Mouse (Mus musculus) erythroblast, adult 5-6 weeks (primary cell): ENCODE measurements around the gene Arhgap21. TPM values are rescaled to one million over a fixed set of nuclear protein-coding genes. Genes with fewer than 3 reads are reported as not detected.
"Not testable (repeated sequence)": the region's sequence is repeated elsewhere in the genome, so short reads cannot be mapped to it uniquely, and the experiment has no call there.

Experiments used
- ATAC-seq: replicated peaks from 2 replicates; pipeline ENCODE4 v1.8.0; 2016; ENCODE audit warnings: moderate number of reproducible peaks, mild to moderate bottlenecking, moderate TSS enrichment, inconsistent platforms; ENCODE audit not compliant: poor library complexity, low FRiP score, severe bottlenecking
- total RNA-seq, 2 experiments: library from RNA; stranded (forward) in 1 of 2; stranded (reverse) in 1 of 2; fragments of 150-400 nt in 1 of 2; fragments of 200-764, 138-1000 nt in 1 of 2; gene quantifications; 2 replicates each; pipeline versions ENCODE4 v1.2.3 to v1.2.4; 2015 to 2017; ENCODE audit warnings: low replicate concordance in 2 of 2

Gene Arhgap21
- total RNA-seq, 2 experiments from 2014 or later = 16.7 to 50.3 TPM

DNA sequence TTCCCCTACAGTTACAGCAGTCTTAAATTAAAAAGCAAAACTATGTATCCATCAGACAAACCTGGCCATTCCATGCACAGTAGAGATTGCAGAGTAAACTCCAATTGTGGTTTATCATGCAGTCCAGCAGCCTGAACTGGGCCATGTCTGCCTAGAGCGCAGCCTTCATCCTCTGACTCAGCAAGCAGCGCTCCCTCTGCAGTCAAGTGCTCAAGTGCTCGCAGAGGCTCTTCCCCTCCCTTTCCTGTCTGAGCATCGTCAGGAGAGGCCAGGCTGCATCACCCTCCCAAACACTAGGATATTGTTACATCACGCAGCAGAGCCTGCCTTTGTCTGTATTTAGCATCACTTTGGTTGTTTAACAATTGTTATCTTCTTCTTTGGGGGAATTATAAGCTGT, 25.5 kb downstream of the Arhgap21 start:
- ATAC-seq = peak; percentile 85

DNA sequence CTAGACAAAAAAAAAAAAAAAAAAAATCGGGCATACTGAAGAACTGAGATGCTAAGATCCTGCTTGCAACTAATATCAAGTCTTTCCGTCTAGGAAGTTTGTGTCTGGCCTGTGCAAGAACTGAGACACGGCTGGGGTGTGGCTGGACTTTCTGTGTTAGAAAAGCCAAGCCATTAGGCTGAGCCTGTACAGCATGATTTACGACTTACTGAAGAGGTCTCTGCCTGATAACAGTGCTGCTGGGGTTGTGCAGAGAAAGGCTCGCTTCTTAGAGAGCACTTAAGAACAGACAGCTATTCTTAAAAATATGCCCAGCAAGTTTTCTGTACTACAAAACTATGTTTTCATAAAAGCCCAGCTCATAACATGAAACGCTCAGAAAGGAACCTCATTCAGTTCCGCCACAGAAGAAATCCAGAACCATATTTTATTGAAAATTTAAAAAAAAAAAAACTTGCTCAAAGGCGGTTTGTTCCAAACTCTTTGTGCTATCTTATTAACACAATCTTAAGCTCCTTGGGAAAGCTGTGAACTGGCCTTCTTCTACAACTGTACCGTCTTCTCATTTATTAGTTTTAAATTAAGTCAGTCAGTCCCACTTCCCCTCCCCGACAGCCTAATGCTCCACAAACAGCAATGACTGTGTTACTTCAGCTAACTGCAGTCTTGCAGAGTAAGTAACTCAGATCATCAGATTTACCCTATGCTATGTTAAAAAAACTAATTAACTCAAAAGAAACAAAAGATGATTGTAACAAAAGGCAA, 26.1 kb downstream of the Arhgap21 start:
- no peak for ATAC-seq

DNA sequence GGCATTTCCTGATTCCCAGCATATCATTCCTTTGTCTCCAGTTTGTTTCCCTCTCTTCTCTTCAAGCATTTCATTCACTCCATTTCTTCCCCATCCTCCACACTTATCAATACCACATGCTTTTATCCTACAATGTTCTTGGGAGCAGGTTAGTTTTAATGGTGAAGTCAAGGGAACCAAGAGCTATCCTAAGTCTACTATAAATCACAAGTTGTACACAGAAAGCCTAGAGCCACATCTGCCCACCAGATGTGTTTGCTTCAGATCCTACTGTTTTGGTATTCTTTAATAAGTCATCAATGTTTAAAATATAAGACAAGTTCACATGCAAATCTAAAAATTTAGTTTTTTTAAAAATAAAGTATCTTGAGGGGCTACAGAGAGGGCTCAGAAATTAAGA, 27.6 kb downstream of the Arhgap21 start:
- ATAC-seq = no peak

DNA sequence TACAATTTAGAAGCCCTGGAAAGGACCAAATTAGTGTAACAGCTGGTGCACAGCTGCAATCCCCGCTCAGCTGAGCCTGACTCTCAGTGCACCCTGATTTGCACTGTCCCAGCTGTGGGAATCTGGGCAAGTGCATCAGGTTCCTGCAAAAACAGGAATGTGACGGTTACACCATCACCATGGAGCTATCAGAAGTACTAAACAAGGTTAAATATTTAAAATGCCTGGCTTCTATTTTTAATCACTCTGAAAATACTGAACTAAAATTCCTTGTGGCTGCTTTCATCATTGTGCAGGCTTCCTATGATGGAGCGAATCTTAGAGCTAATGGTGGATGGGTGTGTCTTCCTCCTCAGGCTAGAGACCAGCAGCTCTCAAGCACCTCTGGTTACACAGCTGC, 29.3 kb downstream of the Arhgap21 start:
- ATAC-seq = no peak

DNA sequence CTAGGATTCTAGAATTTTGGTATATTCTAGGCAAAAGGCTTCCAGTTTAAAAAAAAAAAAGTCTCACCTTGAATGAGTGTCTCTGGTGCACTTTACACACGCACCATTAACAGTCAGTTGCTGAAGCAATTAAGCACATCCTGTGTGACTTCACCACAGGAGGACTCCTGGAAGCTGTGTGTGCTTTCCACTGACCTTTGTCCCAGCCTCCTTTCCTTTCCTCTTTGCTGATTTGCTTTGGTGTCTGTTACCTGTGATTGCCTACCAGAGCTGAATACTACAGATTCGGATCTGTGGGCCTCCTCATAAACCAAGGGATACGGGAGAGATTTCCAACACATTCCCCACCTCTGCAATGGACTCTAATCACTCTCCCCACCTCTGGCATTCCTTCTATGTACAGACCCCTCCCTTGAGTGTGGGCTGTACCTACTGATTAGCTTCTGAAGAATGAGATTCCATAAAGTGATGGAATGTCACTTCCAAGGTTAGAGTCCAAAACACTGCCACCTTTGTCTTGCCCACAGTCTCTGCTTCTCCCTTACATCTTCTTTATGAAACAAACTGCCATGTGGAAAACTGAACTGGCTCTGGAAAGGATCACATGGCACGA, 32.0 kb downstream of the Arhgap21 start:
- ATAC-seq = no peak

DNA sequence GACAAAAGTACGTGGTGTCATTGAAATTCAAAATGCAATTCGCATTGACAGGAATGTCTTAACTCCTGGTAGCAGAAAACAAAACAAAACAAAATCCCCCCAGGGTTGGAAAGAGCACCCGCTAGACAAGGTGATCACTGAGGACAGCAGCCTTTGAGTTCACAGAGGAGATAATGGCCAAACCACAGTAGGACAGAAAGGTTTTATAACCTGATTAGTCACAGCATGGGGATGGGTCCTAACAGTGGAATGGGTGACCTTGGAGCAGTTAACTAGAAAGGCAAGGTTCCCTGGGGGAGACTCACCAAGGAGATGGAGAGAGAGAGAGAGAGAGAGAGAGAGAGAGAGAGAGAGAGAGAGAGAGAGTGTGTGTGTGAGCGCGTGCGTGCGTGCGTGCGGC, 34.3 kb downstream of the Arhgap21 start:
- no peak for ATAC-seq

DNA sequence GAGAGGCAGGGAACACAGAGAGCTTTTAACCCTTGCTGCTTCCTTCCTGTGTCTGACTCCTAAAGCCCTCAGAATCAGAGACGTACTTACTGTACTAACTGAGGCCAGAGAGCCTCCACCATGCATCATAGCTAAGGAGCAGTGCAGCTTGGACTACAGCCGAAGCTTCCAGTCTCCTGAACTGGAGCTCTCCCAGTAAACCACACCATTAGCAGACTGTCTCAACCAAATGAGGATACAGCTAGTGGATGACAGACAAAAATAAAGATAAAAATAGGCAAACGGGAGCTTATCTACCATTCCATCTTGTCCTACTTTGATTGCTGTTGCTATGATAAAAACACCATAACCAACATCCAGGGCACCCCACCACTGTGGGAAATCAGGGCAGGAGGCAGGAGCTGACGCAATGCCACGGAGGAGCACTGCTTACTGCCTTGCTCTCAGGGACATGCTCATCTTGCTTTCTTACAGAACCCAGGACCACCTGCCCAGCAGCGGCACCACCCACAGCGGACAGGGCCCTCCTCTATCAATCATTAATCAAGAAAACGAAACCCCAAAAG, 35.9 kb downstream of the Arhgap21 start:
- ATAC-seq = no peak

DNA sequence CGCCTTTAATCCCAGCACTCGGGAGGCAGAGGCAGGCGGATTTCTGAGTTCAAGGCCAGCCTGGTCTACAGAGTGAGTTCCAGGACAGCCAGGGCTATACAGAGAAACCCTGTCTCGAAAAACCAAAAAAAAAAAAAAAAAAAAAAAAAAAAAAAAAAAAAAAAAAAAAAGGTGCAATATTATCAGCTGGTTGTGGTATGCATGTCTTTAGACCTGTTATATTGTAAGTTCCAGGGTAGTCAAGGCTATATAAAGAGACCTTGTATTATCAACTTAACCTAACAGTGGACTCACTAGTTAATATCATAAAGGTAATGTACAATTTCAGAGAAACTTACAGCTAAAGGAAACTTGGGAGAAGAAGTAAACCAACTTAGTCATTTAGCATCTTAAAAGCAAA, 36.9 kb downstream of the Arhgap21 start:
- not testable (repeated sequence) for ATAC-seq

DNA sequence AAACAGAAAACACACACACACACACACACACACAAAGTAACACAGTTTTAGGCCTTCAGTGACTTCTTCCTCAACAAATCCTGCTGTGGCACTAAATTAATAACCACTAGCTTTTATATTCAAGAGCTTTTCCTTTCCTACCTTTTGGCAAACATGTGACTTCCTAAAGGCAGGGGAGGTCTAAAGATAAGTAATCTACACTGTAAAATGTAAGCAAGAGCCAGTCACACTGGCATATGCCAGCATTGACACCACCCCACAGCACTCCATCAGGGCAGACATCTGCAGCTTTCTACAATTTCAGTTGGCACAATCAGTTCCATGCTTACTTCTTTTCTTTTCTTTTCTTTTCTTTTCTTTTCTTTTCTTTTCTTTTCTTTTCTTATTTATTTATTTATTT, 40.2 kb downstream of the Arhgap21 start:
- no peak for ATAC-seq

DNA sequence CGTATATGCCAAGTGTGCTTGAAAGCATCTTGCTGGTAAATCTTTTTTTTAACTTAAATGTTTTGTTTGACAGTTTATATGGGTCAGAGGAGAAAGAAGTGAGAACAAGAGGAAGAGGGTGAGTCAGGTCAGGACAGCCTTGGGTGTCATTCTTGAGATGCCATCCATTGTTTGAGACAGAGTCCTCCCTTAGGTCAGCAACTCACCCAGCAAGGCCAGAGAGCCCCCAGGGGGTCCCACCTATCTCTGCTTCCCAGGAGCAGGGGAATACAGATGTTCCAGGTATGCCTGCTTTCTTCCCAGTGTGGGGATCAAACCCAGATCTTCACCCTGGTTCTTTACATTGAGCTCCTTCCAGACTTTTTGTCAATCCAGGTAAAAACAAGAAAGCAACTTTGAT, 43.7 kb downstream of the Arhgap21 start:
- no peak for ATAC-seq

DNA sequence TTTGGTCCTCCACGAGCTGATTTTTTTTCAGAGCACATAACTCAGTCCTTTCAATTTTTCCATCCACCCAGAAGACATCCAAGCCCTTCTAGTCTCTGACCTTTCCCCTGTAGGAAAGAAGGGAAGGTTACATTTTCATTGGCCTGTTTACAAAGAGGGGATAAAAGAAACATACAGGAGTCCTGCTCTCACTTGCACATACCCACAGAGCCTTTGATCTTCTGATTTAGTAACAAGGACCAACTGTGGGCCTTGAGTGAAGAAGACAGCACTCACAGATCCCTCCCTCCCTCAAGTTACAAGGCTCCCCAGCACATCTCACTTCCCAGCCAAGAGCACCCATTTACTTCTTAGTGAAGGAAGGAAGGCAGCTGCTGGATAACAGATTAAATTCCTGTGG, 46.3 kb downstream of the Arhgap21 start:
- ATAC-seq = no peak

DNA sequence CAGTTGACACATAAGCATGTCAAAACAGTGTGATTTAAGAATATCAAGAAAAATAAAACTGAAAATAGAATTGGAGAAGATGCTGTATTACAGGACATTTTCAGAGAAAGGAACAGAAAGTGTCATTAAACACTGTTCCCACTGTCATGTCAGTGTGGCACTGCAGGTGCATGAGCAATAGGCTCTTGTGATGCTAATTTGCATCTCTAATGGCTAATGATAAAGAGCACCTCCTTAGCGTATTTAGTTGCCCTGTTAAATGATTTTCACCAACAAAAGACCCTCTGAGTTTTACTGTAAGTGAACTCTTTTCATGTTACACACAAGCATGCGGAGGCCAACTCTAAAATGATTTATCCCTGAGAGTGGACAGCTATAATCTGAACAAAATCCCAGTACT, 47.1 kb downstream of the Arhgap21 start:
- no peak for ATAC-seq

DNA sequence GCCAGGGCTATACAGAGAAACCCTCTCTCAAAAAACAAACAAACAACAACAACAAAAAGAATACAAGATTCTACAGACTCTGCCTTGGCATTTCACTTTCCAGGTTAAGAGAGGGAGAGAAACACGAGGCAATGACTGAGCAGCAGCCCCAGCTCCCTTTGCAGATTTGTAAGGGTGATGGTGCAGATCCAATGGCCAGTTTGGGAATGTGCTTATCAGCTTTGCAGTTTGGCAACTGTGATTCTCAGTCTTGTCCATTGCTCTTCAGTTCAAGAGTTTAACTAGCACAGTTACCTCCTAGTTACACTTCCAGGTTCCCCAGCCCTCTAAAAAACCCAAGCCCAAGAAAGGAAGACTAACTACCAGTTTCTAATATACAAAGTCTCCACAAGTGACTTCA, 47.7 kb downstream of the Arhgap21 start:
- ATAC-seq = no peak

DNA sequence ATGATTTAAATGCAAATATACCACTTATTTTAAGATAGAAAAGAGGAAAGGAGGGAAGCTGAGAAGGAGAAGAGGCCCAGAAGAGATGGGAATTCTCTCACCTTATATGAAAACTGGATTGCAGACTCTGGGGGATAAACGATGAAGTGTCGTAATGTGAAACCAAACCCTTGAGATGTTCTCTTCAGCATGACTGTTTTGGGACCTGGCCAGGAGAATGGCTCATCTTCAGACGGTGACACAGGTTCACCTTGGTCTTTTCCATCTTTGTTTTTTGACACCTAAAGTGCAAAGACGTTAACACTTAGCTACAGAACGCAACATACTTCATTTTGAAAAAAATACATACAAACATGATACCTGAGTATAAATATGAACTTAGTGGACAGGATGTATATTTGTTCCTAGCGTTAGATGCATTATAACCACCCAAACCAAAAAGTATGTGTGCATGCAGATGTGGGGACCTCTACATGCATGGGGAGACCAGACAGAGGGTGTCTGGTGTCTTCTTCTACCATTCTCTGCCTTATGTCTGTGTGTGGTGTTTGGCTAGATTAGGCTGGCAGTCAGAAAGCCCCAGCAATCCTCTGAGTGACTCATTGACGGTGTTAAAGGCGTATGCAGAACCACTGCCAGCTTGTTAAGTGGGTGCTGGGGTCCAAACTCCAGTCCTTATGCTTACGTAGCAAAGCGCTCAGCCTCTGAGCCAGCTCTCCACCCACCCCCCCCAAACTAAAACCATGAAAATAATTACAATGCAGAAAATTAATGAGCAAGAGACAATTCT, 54.0 kb downstream of the Arhgap21 start:
- no peak for ATAC-seq

DNA sequence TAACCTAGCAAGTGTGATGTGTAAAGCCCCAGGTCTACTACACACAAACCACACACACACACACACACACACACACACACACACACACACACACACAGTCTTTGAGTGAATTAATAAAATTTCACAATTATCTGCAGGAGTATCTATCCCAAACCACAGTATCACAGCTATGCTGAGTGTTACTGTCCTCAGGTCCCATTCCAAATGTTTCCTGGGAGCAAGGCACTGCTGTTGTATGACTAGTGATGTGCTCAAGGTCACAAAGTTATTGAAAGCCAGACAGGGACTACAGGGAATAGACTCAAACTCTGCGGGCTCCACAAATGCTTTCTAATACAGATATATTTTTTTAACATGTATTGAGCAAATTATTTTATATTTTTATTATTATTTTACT, 55.7 kb downstream of the Arhgap21 start:
- ATAC-seq = no peak

DNA sequence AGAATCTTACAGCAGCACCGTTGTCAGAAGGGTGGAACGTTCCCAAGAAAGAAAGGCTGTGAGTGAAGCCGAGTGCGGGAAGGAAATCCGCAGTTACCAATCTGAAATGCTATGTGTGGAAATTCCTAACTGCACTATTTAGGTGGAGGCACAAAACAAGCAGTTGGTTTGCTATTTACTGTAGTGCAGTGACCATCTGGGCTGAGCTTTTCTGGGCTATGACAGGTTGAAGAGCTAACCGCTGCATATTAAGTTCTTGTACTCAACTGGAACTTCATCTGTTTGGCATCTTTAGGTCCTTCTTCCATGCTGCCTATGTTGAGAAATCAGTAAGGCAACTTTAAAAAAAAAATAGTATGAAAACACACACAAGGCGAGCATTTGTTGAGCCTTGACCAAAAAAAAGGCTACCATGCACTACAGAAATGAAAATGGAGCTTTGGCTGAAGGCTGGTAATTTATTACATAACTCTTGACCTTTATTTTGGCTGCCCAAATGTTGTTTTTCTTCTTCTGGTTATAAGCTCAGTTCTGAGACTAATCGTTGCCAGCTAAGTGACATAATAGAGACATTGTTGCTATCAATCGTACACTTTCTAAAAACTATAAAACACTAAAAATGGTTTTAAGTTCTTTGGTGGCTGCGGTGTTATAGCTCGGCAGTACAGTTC, 56.2 kb downstream of the Arhgap21 start:
- ATAC-seq = no peak

DNA sequence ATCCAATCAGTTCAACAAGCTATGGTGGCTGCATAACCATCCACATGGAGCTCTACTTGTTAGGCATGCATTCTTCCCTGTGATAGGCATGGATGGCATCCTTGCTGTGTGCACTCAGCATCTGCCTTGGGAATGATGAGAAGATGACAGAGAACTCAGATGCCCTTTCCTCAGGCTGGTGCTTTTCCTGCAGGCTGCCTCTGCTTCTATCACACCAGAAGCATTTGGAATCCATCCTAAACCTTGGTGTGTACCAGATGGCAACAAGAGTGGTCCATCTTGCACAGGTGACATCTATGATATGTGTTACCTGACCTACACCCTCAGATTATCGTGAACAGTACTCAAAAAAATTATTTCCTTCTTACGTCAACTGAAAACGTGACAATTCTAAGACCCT, 58.2 kb downstream of the Arhgap21 start:
- no peak for ATAC-seq

DNA sequence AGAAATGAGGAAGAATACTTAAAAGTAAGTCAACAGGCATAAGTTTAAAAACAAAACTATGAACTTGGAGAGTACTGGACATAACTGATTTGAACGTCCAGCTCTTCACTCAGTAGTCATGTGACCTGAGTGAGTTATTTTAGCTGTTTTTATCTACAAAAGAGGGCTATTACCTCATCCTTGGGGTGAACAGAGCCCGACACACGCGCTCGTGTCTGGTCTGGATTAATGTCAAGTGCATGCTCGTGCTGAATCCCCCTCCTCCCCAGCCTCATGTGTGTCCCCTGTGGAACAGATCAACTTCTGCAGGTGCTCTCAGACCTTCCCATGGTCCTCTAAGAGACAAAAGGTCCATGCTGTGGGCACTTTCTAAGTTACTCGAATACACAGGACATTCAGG, 59.3 kb downstream of the Arhgap21 start:
- no peak for ATAC-seq

DNA sequence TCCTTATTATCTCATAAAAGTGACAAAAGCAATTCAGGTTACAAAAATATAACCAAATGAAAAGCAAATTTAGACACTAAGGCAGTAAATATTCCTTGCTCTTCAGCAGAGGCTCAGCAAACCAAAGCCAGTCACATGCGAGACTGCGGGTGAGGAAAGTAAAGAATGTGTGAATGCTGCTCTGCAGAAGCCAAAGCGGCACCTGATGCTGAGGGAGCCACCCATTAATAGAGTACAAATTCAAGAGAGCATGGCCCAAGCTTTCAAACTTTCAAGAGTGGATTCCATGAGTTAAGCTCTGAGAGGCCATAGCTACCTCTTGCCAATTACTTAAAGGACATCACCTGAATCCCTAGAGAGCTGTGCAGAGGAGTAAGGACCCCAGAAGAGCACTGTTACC, 61.4 kb downstream of the Arhgap21 start:
- no peak for ATAC-seq

DNA sequence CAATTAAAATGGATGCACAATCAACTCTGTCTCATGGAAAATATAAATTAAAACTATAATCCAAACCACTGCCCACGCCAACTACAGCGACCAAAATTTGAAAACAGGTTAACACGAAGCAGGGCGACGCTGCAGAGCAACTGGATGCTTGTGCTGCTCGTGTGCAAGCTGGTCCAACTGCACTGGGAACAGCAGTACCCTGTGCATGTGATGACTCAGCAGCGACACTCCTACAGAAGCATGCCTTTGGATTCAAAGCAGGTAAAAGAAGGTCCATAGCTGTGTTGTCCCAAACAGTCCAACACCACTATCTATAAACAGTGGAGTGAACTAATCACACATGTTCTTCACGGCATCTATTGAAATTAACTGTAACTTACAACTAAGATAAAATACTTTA, 63.3 kb downstream of the Arhgap21 start:
- ATAC-seq = no peak
